Mouse (Mus musculus) hindbrain, embryonic 14.5 days (tissue): Measurements from ENCODE around the gene Ccsap. TPM values are rescaled to one million over a fixed set of nuclear protein-coding genes. Genes with fewer than 3 reads are reported as not detected.

ENCODE experiments used
- ATAC-seq: fragments of 200-750 bp; cut with Nextera tagmentation; 2 replicates; pipeline ENCODE4 v1.8.0; 2017; ENCODE audit warnings: moderate number of reproducible peaks, mild to moderate bottlenecking, moderate TSS enrichment, moderate library complexity; ENCODE audit not compliant: low FRiP score
- DNase-seq: peaks from one replicate; pipeline ENCODE4 v3.0.0-alpha.2; 2015; ENCODE audit warnings: low spot score
- H3K27ac ChIP-seq: fragments of 300-500 bp; sonication (generic); 2 replicates; pipeline ENCODE4 v1.5.1; 2014; ENCODE audit warnings: mild to moderate bottlenecking, moderate library complexity
- H3K27me3 ChIP-seq: fragments of 300-500 bp; sonication (generic); 2 replicates; pipeline ENCODE4 v1.6.1; 2014; ENCODE audit warnings: mild to moderate bottlenecking, low read length, mixed read lengths; ENCODE audit not compliant: control insufficient read depth, insufficient read depth
- H3K36me3 ChIP-seq: fragments of 300-500 bp; sonication (generic); replicated peaks from 2 replicates; pipeline ENCODE4 v1.6.1; 2014; ENCODE audit not compliant: control insufficient read depth, insufficient read depth
- H3K4me1 ChIP-seq: fragments of 300-500 bp; sonication (generic); replicated peaks from 2 replicates; pipeline ENCODE4 v1.6.1; 2014; ENCODE audit warnings: antibody characterized with exemption, low read length, mixed read lengths; ENCODE audit not compliant: control insufficient read depth, insufficient read depth
- H3K4me2 ChIP-seq: fragments of 300-500 bp; sonication (generic); replicated peaks from 2 replicates; pipeline ENCODE4 v1.6.1; 2014; ENCODE audit warnings: mild to moderate bottlenecking, moderate library complexity
- H3K4me3 ChIP-seq: fragments of 300-500 bp; sonication (generic); replicated peaks from 2 replicates; pipeline ENCODE4 v1.5.1; 2014; ENCODE audit warnings: mild to moderate bottlenecking, low read length
- H3K9ac ChIP-seq: fragments of 300-500 bp; sonication (generic); 2 replicates; pipeline ENCODE4 v1.6.1; 2014
- H3K9me3 ChIP-seq: fragments of 300-500 bp; sonication (generic); 2 replicates; pipeline ENCODE4 v1.6.1; 2016; ENCODE audit warnings: low read length; ENCODE audit not compliant: control insufficient read depth
- WGBS: fragments of 180-500 bp; shearing (Covaris S2); extraction: QIAGEN DNeasy Blood & Tissue Kit; methylation state at CpG from one replicate; pipeline ENCODE4 v1.1.7; 2014; 5-methylcytosine and 5-hydroxymethylcytosine counted together
- polyA plus RNA-seq: library from polyadenylated mRNA; unstranded; fragments of >200 nt; fragmentation: Nextera tagmentation; extraction: Ambion mirVana; gene quantifications from 2 replicates; pipeline ENCODE4 v1.2.1, GENCODE M21; 2014

The Ccsap gene
- polyA plus RNA-seq, 1 experiment from 2014 or later, result 5.0 TPM

GRCm38 (mm10) chr8:123807852-123808573, 52.0 kb downstream of the Ccsap start:
- H3K9me3 ChIP-seq, result no peaks in the 10 kb centered on the region
- H3K27ac ChIP-seq, result no peak overlapping the region
- ATAC-seq, result no peak
- DNase-seq, result no peak
- H3K4me3 ChIP-seq, result no peak overlapping the region
- H3K4me1 ChIP-seq, result peaks cover 23% of the 10 kb centered on the region
- no peaks in the 10 kb centered on the region for H3K27me3 ChIP-seq
- H3K9ac ChIP-seq, result peak overlapping the region; percentile 89; the same call in 1 of the 2 replicates
- peak overlapping the region; percentile 94 for H3K4me2 ChIP-seq
- 67% methylated on average over 6 of the region's 6 CpGs for WGBS
- H3K36me3 ChIP-seq, result no peaks in the 10 kb centered on the region

- ATAC-seq (no peak), DNase-seq (no peak)
- H3K27me3 ChIP-seq, result no peaks in the 10 kb centered on the region
- H3K9ac ChIP-seq, result peak overlapping the region; percentile 89
- H3K9me3 ChIP-seq, result no peaks in the 10 kb centered on the region
- 7% methylated on average over 14 of the region's 14 CpGs for WGBS
- peak overlapping the region; percentile 79 for H3K4me3 ChIP-seq
- no peaks in the 10 kb centered on the region for H3K36me3 ChIP-seq
- no peak overlapping the region for H3K27ac ChIP-seq
- H3K4me2 ChIP-seq, result peak overlapping the region; percentile 94
- peaks cover 23% of the 10 kb centered on the region for H3K4me1 ChIP-seq
Measured at GRCm38 (mm10) chr8:123807024-123807431, 53.0 kb downstream of the Ccsap start.

- no peak for DNase-seq
- H3K4me3 ChIP-seq, result peak overlapping the region; percentile 79
- H3K9me3 ChIP-seq, result no peaks in the 10 kb centered on the region
- H3K27me3 ChIP-seq, result no peaks in the 10 kb centered on the region
- peak overlapping the region; percentile 89 for H3K9ac ChIP-seq
- no peaks in the 10 kb centered on the region for H3K36me3 ChIP-seq
- H3K4me1 ChIP-seq, result peaks cover 23% of the 10 kb centered on the region
- ATAC-seq, result no peak
- H3K27ac ChIP-seq, result peak overlapping the region; percentile 77
- WGBS, result 2% methylated on average over 12 of the region's 12 CpGs
- peak overlapping the region; percentile 94 for H3K4me2 ChIP-seq
Measured at GRCm38 (mm10) chr8:123806374-123806935, 53.6 kb downstream of the Ccsap start.

- WGBS, result under 1% methylated on average over 48 of the region's 48 CpGs
- Histone ChIP-seq H3K4me1 (peaks cover 23% of the 10 kb centered on the region), H3K9me3 (no peaks in the 10 kb centered on the region), H3K9ac (peak within 1 kb of the TSS; percentile 89), H3K36me3 (no peaks in the 10 kb centered on the region), H3K27me3 (no peaks in the 10 kb centered on the region), H3K4me3 (peak within 1 kb of the TSS; percentile 79), H3K27ac (peak within 1 kb of the TSS; percentile 77), H3K4me2 (peak within 1 kb of the TSS; percentile 94)
- peak; percentile 84 for DNase-seq
- peak; percentile 93 for ATAC-seq
Measured at GRCm38 (mm10) chr8:123805718-123806373, 54.2 kb downstream of the Ccsap start, which contains the start of gene Rab4a. TSS of gene Rab4a (plus strand) at chr8:123805985.

GRCm38 (mm10) chr8:123805209-123805717, 54.7 kb downstream of the Ccsap start:
- peak overlapping the region; percentile 94 for H3K4me2 ChIP-seq
- ATAC-seq (no peak; the same call in 1 of the 2 replicates), DNase-seq (no peak)
- H3K27me3 ChIP-seq, result no peaks in the 10 kb centered on the region
- WGBS, result 16% methylated on average over 15 of the region's 15 CpGs
- no peaks in the 10 kb centered on the region for H3K9me3 ChIP-seq
- no peaks in the 10 kb centered on the region for H3K36me3 ChIP-seq
- peaks cover 23% of the 10 kb centered on the region for H3K4me1 ChIP-seq
- peak overlapping the region; percentile 89 for H3K9ac ChIP-seq
- H3K4me3 ChIP-seq, result peak overlapping the region; percentile 79
- peak overlapping the region; percentile 77 for H3K27ac ChIP-seq

GRCm38 (mm10) chr8:123804586-123804985, 55.4 kb downstream of the Ccsap start:
- Histone ChIP-seq H3K27me3 (no peaks in the 10 kb centered on the region), H3K9ac (no peak overlapping the region), H3K9me3 (no peaks in the 10 kb centered on the region), H3K4me2 (no peak overlapping the region), H3K4me3 (no peak overlapping the region), H3K4me1 (peaks cover 23% of the 10 kb centered on the region), H3K36me3 (no peaks in the 10 kb centered on the region), H3K27ac (no peak overlapping the region)
- 81% methylated on average over 7 of the region's 7 CpGs for WGBS
- ATAC-seq, result no peak
- DNase-seq, result no peak

- no peak for ATAC-seq
- H3K4me3 ChIP-seq, result no peak overlapping the region
- H3K27ac ChIP-seq, result no peak overlapping the region
- H3K4me1 ChIP-seq, result peaks cover 23% of the 10 kb centered on the region
- DNase-seq, result no peak
- H3K9ac ChIP-seq, result no peak overlapping the region
- no peaks in the 10 kb centered on the region for H3K27me3 ChIP-seq
- H3K9me3 ChIP-seq, result no peaks in the 10 kb centered on the region
- no peaks in the 10 kb centered on the region for H3K36me3 ChIP-seq
- WGBS, result 87% methylated on average over 1 of the region's 1 CpGs
- H3K4me2 ChIP-seq, result no peak overlapping the region
Measured at GRCm38 (mm10) chr8:123803639-123804038, 56.4 kb downstream of the Ccsap start.

GRCm38 (mm10) chr8:123801538-123801937, 58.5 kb downstream of the Ccsap start:
- ATAC-seq (no peak), DNase-seq (no peak)
- WGBS, result 87% methylated on average over 2 of the region's 2 CpGs
- no peaks in the 10 kb centered on the region for H3K36me3 ChIP-seq
- no peak overlapping the region for H3K9ac ChIP-seq
- no peaks in the 10 kb centered on the region for H3K27me3 ChIP-seq
- no peak overlapping the region for H3K4me2 ChIP-seq
- H3K4me3 ChIP-seq, result no peak overlapping the region
- H3K27ac ChIP-seq, result no peak overlapping the region
- H3K9me3 ChIP-seq, result no peaks in the 10 kb centered on the region
- peaks cover 9% of the 10 kb centered on the region for H3K4me1 ChIP-seq

GRCm38 (mm10) chr8:123800867-123801266, 59.1 kb downstream of the Ccsap start:
- Histone ChIP-seq H3K27me3 (no peaks in the 10 kb centered on the region), H3K9me3 (no peaks in the 10 kb centered on the region), H3K27ac (no peak overlapping the region), H3K36me3 (no peaks in the 10 kb centered on the region), H3K4me2 (no peak overlapping the region), H3K4me3 (no peak overlapping the region), H3K4me1 (peaks cover 6% of the 10 kb centered on the region; the same call in 1 of the 2 replicates), H3K9ac (no peak overlapping the region)
- 96% methylated on average over 7 of the region's 7 CpGs for WGBS
- ATAC-seq (no peak), DNase-seq (no peak)
